Mouse (Mus musculus): ENCODE measurements around the gene Scube3.
"Not testable (repeated sequence)": the region's sequence is repeated elsewhere in the genome, so short reads cannot be mapped to it uniquely, and the experiment has no call there.

The Scube3 gene

GRCm38 (mm10) chr17:28217721-28218649 is 76.0 kb downstream of the Scube3 start:
- DNase-seq (ENCODE audit: low read depth, low spot score) = no peak

- DNase-seq (ENCODE audit: low read depth, low spot score) = not testable (repeated sequence)
These were observed 80.5 kb downstream of the Scube3 start for GRCm38 (mm10) chr17:28222463-28222862.

DNA sequence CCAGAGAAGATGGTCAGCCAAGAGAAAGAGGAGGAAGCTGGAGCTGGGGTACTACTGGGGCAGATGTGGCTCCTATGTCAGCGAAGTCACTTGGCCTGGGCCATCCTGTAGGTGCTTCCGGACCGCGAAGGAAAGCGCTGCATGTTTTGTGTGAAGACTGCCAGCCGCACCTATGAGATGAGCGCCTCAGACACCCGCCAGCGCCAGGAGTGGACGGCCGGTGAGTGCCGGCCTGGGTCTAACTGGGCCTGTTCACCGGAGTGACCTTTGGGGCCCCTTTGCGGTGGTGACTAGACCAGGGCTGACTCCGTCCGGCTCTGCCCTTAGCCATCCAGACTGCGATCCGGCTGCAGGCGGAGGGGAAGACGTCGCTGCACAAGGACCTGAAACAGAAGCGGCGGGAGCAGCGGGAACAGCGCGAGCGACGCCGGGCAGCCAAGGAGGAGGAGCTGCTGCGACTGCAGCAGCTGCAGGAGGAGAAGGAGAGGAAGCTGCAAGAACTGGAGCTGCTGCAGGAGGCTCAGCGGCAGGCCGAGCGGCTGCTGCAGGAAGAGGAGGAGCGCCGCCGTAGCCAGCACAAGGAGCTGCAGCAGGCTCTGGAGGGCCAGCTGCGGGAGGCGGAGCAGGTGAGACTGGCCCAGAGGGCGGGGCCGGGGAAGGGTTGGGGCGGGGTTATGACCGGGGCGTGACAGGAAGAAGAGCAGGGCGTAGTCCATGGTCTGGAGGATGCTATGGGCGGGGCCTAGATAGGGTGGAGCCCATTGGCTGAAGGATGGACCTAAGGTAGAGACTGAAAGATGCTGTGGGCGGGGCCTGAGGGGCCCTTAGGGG is 81.8 kb downstream of the Scube3 start:
- peak; percentile 74 for DNase-seq (ENCODE audit: low read depth, low spot score)
